Mouse (Mus musculus) adrenal gland, adult 2 months (tissue): Measurements from ENCODE around the gene Ccsap. TPM values are rescaled to one million over a fixed set of nuclear protein-coding genes. Genes with fewer than 3 reads are reported as not detected.
A peak's percentile ranks its signal among the peaks of the same experiment; 100 is the strongest.

Experiments used
- DNase-seq: peaks from one replicate; pipeline ENCODE4 v3.0.0; 2021
- polyA plus RNA-seq: library from polyadenylated mRNA; depleted of rRNA; stranded (reverse); fragments of >200 nt; gene quantifications from 2 replicates; pipeline ENCODE4 v1.2.3, GENCODE M21; 2012
- total RNA-seq, 2 experiments: library from RNA; stranded (reverse); gene quantifications; 2 replicates each; pipeline ENCODE4 v1.2.3; 2021

Gene Ccsap
- total and polyA plus RNA-seq, 3 experiments: 1.2 to 2.1 (median 1.3) TPM

- DNase-seq: no peak
Measured at GRCm38 (mm10) chr8:123880271-123880670, 20.3 kb upstream of the Ccsap start.

- no peak for DNase-seq
Measured at GRCm38 (mm10) chr8:123877865-123878264, 17.9 kb upstream of the Ccsap start.

GRCm38 (mm10) chr8:123874324-123874723 lies 14.3 kb upstream of the Ccsap start:
- no peak for DNase-seq

- DNase-seq: no peak
Measured at GRCm38 (mm10) chr8:123873364-123873763, 13.4 kb upstream of the Ccsap start.

- DNase-seq: no peak
Measured at GRCm38 (mm10) chr8:123872048-123872447, 12.0 kb upstream of the Ccsap start.

GRCm38 (mm10) chr8:123866971-123867370 lies 7.0 kb upstream of the Ccsap start:
- DNase-seq: peak; percentile 33

GRCm38 (mm10) chr8:123865786-123866185 lies 5.8 kb upstream of the Ccsap start:
- DNase-seq: peak; percentile 63

GRCm38 (mm10) chr8:123860386-123860785 lies 377 bp upstream of the Ccsap start:
- DNase-seq: no peak

- peak; percentile 96 for DNase-seq
Measured at GRCm38 (mm10) chr8:123858941-123859647, 915 bp downstream of the Ccsap start.

- DNase-seq: no peak
Measured at GRCm38 (mm10) chr8:123858574-123858940, 1.5 kb downstream of the Ccsap start.

- no peak for DNase-seq
Measured at GRCm38 (mm10) chr8:123857361-123857760, 2.6 kb downstream of the Ccsap start.

- no peak for DNase-seq
Measured at GRCm38 (mm10) chr8:123854733-123855475, 5.1 kb downstream of the Ccsap start.

- DNase-seq: no peak
Measured at GRCm38 (mm10) chr8:123854252-123854651, 5.8 kb downstream of the Ccsap start.

- no peak for DNase-seq
Measured at GRCm38 (mm10) chr8:123851590-123851989, 8.4 kb downstream of the Ccsap start.

- DNase-seq: no peak
Measured at GRCm38 (mm10) chr8:123849352-123849751, 10.7 kb downstream of the Ccsap start.

- no peak for DNase-seq
Measured at GRCm38 (mm10) chr8:123847546-123847945, 12.5 kb downstream of the Ccsap start.

- no peak for DNase-seq
Measured at GRCm38 (mm10) chr8:123846509-123846908, 13.5 kb downstream of the Ccsap start.

- DNase-seq: no peak
Measured at GRCm38 (mm10) chr8:123845991-123846390, 14.0 kb downstream of the Ccsap start.

GRCm38 (mm10) chr8:123845114-123845513 lies 14.9 kb downstream of the Ccsap start:
- no peak for DNase-seq

GRCm38 (mm10) chr8:123844341-123844740 lies 15.7 kb downstream of the Ccsap start:
- no peak for DNase-seq

- DNase-seq: no peak
Measured at GRCm38 (mm10) chr8:123842086-123842485, 17.9 kb downstream of the Ccsap start.

GRCm38 (mm10) chr8:123840578-123841345 lies 19.2 kb downstream of the Ccsap start:
- no peak for DNase-seq

- no peak for DNase-seq
Measured at GRCm38 (mm10) chr8:123838496-123838895, 21.5 kb downstream of the Ccsap start.
